Mouse (Mus musculus): ENCODE measurements around the gene Hectd4. TPM values are rescaled to one million over a fixed set of nuclear protein-coding genes. Genes with fewer than 3 reads are reported as not detected.
A peak's percentile ranks its signal among the peaks of the same experiment; 100 is the strongest.

The Hectd4 gene
- total and polyA plus RNA-seq, 3 experiments: 2.1 to 7.8 (median 6.0) TPM

DNA sequence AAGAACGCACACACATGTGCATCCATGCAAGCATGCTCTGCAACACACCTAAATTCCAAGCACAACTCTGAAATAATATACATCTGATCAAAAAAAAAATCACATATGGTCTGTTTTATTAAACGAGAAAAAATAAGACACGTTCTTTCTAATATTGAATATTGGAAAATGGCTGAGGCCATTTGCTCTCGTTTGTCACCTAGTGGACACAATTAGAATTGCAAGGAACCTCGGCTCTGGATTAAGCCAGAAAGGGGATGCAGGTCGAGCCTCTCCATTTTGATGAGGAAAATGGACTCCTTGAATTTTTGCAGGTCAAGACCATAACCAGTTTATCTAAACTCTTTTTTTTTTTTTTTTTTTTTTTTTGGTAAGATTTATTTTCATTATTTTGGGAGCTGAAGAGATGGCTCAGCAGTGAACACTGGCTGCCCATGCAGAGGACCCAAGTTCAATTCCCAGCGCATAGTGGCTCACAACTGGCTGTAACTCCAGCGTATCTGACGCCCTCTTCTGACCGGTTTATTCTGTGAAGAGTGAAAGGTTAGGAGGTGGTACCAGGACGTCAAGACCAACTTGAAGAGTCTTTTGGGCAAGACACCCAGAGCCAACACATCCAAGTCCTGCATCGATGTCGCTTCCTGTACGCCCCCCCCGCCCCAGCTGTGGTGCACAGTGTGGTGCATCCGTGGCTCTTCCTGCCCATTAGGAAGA is 172.8 kb downstream of the Hectd4 start:
- Histone ChIP-seq H3K4me1 (ENCODE audit: control insufficient read depth in 1 of 2, insufficient read depth in 2 of 2) (peaks cover 0 to 17% of the 10 kb centered on the region in 2 experiments; a peak in 2 of 4 replicates), H3K9me3 (replicated peaks; ENCODE audit: low read length) (no peaks in the 10 kb centered on the region), H3K79me2 (replicated peaks; ENCODE audit: control insufficient read depth, extremely low read depth, insufficient read depth, poor library complexity, severe bottlenecking) (no peaks in the 10 kb centered on the region; the same call in 1 of the 2 replicates), H3K4me3 (replicated peaks in 1 of 3; ENCODE audit: low read depth in 2 of 3, low read length in 2 of 3, poor library complexity in 1 of 3) (no peak overlapping the region), H3K27me3 (replicated peaks) (no peaks in the 10 kb centered on the region), H3K9ac (ENCODE audit: insufficient read depth, low read depth) (no peak overlapping the region), H3K27ac (ENCODE audit: insufficient read depth, low read depth) (no peak overlapping the region), H3K36me3 (replicated peaks in 1 of 2; ENCODE audit: control insufficient read depth in 1 of 2, insufficient read depth in 1 of 2, low read length in 1 of 2) (no peaks in the 10 kb centered on the region), H3K4me2 (ENCODE audit: insufficient read depth, low read depth, poor library complexity, severe bottlenecking) (no peak overlapping the region)
- TF ChIP-seq POLR2AphosphoS2 (IDR thresholded peaks at IDR 0.05; ENCODE audit: low read depth, low read length) (no peak), SMC3 (IDR thresholded peaks at IDR 0.05; ENCODE audit: low read depth, low read length) (peak; percentile 53), MXI1 (IDR thresholded peaks at IDR 0.05; ENCODE audit: low read depth, low read length) (no peak), RAD21 (IDR thresholded peaks at IDR 0.05; ENCODE audit: low read depth, low read length) (peak; percentile 41), USF1 (IDR thresholded peaks at IDR 0.05; ENCODE audit: low read depth, low read length) (no peak), CTCF (conservative IDR thresholded peaks at IDR 0.05 in 1 of 2, IDR thresholded peaks at IDR 0.05 in 1 of 2; ENCODE audit: low read depth in 2 of 2, low read length in 2 of 2) (peak; percentile 77 to 79), USF2 (conservative IDR thresholded peaks at IDR 0.05; ENCODE audit: low read depth, low read length) (no peak)
- in situ Hi-C loops (cut with MboI; ENCODE audit: low pct_ligation_motif_present, low pct_unique_long_range_greater_than_20kb, low sequenced_read_pairs): no loop called here
- dilution Hi-C loops (cut with MboI; ENCODE audit: extremely low pct_ligation_motif_present, extremely low pct_unique_long_range_greater_than_20kb, low sequenced_read_pairs): no loop called here
- peak; percentile 54 for DNase-seq (ENCODE audit: extremely low read depth)

DNA sequence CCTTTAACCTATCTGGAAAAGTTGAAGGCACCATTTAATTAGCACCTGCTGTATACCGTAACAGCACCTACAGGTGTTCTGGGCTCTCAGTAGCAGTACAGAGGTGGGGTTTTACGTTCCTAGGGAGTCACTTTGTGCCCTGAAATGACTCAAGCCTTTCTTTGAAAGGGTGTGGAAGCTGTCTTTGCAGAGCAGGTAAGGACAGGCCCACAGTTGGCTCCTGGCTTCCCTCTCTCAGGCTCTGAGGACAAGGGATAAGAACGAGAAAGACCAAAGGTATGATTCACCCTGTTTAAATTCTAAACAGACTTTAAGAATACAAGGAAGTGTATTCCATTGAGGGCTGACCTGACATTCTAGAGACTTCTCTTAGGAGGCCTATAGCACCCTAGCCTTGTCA is 173.4 kb downstream of the Hectd4 start:
- Histone ChIP-seq H3K4me2 (ENCODE audit: insufficient read depth, low read depth, poor library complexity, severe bottlenecking) (no peak overlapping the region), H3K4me1 (ENCODE audit: control insufficient read depth in 1 of 2, insufficient read depth in 2 of 2) (peaks cover 0 to 17% of the 10 kb centered on the region in 2 experiments; a peak in 2 of 4 replicates), H3K9ac (ENCODE audit: insufficient read depth, low read depth) (no peak overlapping the region), H3K9me3 (replicated peaks; ENCODE audit: low read length) (no peaks in the 10 kb centered on the region), H3K4me3 (replicated peaks in 1 of 3; ENCODE audit: low read depth in 2 of 3, low read length in 2 of 3, poor library complexity in 1 of 3) (no peak overlapping the region), H3K36me3 (replicated peaks in 1 of 2; ENCODE audit: control insufficient read depth in 1 of 2, insufficient read depth in 1 of 2, low read length in 1 of 2) (no peaks in the 10 kb centered on the region), H3K79me2 (replicated peaks; ENCODE audit: control insufficient read depth, extremely low read depth, insufficient read depth, poor library complexity, severe bottlenecking) (peaks cover 6% of the 10 kb centered on the region), H3K27ac (ENCODE audit: insufficient read depth, low read depth) (no peak overlapping the region), H3K27me3 (replicated peaks) (no peaks in the 10 kb centered on the region)
- in situ Hi-C loops (cut with MboI; ENCODE audit: low pct_ligation_motif_present, low pct_unique_long_range_greater_than_20kb, low sequenced_read_pairs) (no loop called here), dilution Hi-C loops (cut with MboI; ENCODE audit: extremely low pct_ligation_motif_present, extremely low pct_unique_long_range_greater_than_20kb, low sequenced_read_pairs) (no loop called here)
- TF ChIP-seq ZC3H11A (IDR thresholded peaks at IDR 0.05; ENCODE audit: low read depth, low read length) (no peak), POLR2AphosphoS2 (IDR thresholded peaks at IDR 0.05; ENCODE audit: low read depth, low read length) (no peak), POLR2A (IDR thresholded peaks at IDR 0.05; ENCODE audit: low read depth, low read length) (no peak), BHLHE40 (IDR thresholded peaks at IDR 0.05; ENCODE audit: low read depth, low read length) (no peak), ZNF384 (IDR thresholded peaks at IDR 0.05; ENCODE audit: low read depth, low read length) (no peak), HCFC1 (IDR thresholded peaks at IDR 0.05; ENCODE audit: low read depth, low read length) (no peak), MAFK (IDR thresholded peaks at IDR 0.05; ENCODE audit: insufficient replicate concordance, low read length) (no peak), TBP (conservative IDR thresholded peaks at IDR 0.05; ENCODE audit: low read depth, low read length) (no peak), UBTF (IDR thresholded peaks at IDR 0.05; ENCODE audit: low read depth, low read length) (no peak), NRF1 (IDR thresholded peaks at IDR 0.05; ENCODE audit: low read depth, low read length) (no peak), TCF12 (IDR thresholded peaks at IDR 0.05; ENCODE audit: low read depth, low read length) (no peak), ETS1 (conservative IDR thresholded peaks at IDR 0.05; ENCODE audit: low read depth, low read length) (no peak), USF1 (IDR thresholded peaks at IDR 0.05; ENCODE audit: low read depth, low read length) (no peak), MAX (IDR thresholded peaks at IDR 0.05; ENCODE audit: low read length) (no peak), PAX5 (IDR thresholded peaks at IDR 0.05; ENCODE audit: low read length) (no peak), SIN3A (IDR thresholded peaks at IDR 0.05; ENCODE audit: low read length) (no peak), IRF4 (IDR thresholded peaks at IDR 0.05; ENCODE audit: low read depth, low read length) (no peak), KAT2A (IDR thresholded peaks at IDR 0.05; ENCODE audit: insufficient replicate concordance, low read length) (no peak)
- no peak for DNase-seq (ENCODE audit: extremely low read depth)
